Mouse (Mus musculus) right cerebral cortex, postnatal 25 days (tissue): ENCODE measurements around the gene Cyp27b1.
A peak's percentile ranks its signal among the peaks of the same experiment; 100 is the strongest.
"Not testable (repeated sequence)": the region's sequence is repeated elsewhere in the genome, so short reads cannot be mapped to it uniquely, and the experiment has no call there.

Experiments
- DNase-seq: peaks from one replicate; pipeline ENCODE4 v3.0.0; 2022

Gene Cyp27b1

DNA sequence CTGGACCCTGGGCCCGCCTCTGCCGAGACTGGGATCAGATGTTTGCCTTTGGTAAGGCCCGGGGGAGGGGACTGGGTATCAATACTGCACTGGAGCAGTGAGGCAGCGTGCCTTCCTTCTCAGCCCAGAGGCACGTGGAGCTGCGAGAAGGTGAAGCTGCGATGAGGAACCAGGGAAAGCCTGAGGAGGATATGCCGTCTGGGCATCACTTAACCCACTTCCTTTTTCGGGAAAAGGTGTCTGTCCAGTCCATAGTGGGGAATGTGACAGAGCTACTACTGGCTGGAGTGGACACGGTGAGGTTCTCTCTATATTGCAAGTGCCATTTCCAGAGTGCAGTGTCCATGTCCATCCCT lies 2.0 kb downstream of the Cyp27b1 start:
- no peak for DNase-seq

DNA sequence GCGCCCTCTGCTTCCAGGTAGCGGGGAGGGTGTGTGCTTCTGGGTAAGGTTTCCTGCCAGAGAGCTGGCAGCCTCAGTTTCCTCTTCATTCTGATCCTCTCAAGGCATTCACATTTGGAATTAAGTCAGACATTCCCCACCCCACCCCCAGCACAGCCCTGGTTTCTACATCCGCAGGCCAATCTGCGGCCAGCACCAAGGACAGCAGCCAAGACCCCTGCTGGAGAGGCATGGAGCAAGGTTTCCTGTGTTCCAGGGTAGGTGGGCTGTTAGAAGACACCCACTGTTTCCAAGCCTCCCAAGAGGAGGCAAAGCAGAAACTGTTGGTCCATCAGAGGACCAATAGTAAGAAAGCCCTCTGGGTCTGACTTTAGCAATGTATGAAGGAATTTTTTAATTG lies 6.6 kb downstream of the Cyp27b1 start:
- no peak for DNase-seq

DNA sequence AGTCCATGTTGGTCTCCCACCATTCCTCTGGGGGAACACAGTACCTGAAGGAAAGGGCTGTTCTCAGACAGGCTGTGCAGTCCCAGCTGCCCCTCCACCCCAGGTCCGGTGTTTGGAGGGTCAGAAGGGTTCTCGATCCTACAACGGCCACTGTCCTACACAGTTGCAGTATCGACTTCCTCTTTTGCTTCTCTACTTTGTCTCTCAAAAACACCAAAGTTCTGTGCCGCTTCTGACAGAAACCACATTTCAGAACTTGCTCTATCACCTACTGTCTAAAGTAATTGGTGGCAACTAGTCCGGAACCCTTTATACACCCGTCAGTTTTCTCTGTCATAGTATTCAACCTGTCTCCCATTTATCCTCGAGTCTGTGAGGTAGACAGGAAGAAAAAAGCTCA lies 7.4 kb downstream of the Cyp27b1 start:
- DNase-seq, result no peak

DNA sequence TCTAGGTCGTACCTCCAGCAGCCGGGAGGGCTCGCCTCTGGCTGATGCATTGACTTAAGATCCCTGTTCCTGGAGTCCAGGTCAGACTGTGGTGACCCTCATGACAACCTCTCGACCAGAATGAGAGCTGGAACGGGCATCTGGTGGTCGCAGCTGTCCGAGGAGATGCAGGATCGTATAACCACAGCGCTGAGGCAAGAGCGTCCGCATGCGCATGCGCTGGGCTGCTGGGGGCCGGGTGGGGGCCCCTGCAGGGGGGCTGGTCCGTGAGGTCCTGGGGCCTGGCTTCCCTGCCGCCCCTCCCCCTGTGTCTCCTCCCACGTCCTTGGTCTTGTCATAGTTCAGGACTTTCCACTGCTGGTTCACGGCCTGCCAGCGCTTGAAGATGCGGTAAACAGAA lies 8.4 kb downstream of the Cyp27b1 start:
- no peak for DNase-seq

DNA sequence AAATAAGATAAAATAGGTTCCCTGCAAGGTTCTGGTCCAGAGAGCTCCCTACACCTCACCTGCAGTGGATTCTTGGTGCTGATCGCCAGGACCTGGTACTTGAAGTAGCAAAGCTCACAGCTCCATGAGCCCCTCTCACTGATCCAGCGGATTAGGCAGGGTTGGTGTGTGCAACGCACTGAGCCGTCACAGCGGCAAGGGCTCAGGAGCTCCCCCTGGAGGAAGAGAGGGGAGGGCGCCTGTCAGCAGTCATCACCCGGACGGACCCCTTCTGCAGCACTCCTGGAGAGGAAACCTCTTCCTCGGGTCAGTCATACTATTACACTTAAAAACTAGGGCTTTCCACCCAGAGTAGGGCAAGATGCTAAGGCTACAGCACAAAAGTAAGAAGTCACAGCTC lies 10.1 kb downstream of the Cyp27b1 start:
- peak; percentile 72 for DNase-seq

DNA sequence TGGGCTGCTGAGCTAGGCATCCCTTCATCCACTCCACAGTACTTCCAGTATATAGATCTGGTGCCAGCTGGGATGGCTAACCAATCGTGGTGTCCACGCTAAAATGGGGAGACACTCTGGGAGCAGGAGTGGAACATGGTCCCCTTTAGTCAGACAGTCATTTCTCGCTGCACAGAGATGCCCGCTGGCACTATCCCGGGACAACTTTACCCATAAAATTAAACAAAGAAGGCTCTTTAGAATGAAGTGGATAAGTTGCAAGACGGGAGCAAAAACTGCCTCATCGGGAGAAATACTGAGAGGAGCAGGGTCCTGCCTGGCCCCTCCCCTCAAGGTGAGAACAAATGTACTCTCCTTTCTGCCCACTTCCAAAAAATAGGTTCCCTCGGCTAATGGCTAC lies 10.7 kb downstream of the Cyp27b1 start:
- no peak for DNase-seq

DNA sequence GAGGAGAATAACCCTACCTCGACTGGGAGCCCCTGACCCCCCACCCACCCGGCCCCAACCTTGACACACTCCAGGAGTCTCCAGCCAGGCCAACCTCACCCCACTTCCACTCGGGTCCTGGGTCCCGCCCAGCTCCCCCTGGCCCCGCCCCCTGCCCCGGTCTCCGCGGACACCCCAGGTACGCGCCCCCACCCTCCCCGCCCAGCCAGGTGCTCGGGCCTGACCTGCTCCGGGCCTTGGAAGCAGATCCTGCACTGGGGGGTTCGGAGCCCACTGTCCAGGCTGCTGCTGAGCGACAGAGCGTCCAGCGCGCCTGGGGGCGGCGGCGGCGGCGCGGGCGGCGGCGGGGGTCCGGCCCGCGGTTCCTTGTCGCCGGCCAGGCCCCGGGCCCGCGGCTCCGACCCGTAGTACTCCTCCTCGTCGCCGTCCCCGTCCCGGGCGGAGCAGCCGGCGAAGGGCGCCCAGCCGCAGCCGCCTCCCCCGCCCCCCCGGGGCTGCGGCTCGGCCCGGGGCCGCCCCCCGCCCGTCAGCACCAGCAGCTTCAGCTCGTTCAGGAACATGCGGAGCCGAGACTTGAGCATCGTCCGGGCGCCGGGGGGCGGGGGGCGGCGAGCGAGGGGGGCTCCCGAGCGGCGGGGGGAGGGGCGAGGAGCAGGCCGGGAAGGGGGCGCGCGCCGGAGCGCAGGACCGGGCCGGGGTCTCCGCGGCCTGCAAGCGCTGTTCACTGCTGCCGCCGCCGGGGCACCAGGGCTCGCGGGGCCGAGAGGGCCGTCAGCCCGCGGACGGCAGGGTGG lies 11.3 kb downstream of the Cyp27b1 start:
- no peak for DNase-seq

DNA sequence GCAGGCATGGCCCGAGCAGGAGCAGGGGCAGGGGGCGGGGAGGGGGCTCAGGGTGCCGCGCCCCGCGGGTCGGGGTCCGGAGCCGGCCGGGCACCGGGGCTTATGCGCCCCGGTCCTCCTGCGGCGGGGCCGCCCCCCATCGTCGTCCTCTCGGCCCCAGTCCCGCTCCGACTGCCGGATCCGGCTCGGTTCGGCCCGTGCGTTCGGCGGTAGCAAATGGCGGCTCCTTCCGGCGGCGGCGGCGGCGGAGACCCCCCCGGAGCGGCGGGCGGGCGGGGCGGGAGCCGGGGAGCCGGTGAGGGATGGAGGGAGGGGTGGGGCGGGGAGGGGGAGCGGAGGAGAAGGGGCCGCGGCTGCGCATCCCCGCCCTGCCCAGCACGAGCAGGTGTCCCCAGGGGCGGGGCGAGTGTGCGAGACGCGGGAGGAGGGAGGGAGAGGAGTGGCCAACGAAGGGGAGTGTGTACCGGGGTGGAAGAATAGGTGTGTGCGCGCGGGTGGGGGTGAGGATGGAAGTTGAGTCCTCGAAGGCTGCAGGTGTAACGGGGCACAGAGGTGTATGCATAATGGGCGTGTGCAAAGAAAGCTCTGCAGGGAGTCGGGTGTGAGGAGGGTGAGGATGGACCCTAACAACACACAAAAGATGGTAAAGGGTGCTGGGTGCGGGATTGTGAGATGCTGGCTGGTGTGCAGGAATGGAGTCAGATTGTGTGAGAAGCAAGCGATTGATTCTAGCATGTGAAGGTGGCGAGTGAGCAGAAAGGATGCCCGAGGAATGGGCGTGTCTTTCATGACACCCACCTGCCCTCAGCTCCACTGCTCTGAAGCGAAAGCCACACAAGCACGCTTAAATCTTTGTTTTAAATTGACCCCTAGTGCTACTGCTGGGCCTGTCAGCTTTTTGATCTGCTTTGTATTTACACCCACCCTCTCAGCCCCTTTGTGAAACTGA lies 12.2 kb downstream of the Cyp27b1 start, which contains the start of gene March9:
Gene March9 (minus strand): TSS at position 217 of the 949 bp plus-strand sequence.
- DNase-seq, result peak; percentile 77

DNA sequence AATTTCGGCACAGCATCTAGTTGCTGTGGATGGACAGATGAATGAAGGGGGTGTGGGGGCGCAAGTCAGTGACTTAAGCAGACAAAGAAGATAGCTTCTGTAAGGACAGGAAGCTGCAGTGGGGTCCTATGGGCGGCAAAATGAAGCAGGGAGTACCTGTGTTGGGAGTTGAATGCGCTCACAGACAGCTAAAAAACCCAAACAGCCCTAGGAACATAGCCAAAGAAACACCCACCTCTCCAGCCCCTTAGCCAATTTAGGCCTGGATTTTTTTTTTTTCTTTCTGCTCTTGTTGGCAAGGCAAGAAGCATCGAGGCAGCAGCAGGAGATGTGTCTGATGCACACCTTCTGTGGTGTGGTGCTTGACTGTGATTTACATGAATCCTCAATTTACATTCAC lies 13.0 kb downstream of the Cyp27b1 start:
- DNase-seq, result no peak

DNA sequence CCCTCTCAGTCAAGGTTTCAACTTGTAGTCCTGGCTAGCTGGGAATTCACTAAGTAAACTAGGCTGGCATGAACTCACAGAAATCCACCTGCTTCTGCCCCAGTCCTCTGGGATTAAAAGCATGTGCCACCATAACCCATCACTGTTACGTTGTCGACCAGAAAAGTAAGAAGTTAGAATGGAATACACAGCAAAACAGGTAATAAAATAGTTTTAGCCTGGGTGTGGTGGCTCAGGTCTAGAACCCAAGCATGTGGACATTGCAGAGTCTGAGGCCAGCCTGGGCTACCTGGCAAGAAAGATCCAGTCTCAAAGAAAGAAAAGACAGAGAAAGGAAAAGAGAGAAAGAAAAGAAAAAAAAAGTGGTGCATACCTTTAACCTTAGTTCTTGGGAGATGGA lies 13.5 kb downstream of the Cyp27b1 start:
- no peak for DNase-seq

DNA sequence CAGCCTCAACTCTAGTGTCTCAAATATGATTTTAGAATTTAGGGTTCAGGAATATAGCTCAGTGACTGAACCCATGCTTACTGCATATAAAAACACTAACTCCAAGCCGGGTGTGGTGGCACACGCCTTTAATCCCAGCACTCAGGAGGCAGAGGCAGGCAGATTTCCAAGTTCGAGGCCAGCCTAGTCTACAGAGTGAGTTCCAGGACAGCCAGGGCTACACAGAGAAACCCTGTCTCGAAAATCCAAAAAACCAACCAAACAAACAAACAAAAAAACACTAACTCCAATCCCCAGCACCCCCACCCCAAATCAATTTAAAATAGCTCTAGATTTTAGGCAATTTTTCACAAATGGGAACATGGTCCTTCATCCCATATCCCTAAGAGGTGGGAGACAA lies 14.1 kb downstream of the Cyp27b1 start:
- DNase-seq, result not testable (repeated sequence)

DNA sequence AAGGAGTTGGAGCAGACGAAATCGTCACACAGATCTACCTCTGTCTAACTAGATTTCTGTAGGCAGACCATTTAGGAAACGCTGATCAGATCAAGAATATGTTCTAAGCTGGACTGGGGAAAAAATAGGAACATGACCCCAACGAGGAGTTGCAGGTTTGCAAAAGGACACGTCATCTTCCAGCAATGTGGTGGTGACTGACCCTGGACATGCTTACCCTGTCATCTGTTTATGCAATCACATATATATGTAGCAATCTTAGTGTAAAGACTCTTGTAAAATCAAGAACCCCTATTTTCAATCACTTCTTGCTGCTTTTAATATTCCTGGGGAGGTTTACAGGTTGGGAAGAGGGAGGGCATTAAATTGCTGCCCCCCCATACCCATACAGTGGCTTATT lies 14.5 kb downstream of the Cyp27b1 start:
- DNase-seq, result no peak

DNA sequence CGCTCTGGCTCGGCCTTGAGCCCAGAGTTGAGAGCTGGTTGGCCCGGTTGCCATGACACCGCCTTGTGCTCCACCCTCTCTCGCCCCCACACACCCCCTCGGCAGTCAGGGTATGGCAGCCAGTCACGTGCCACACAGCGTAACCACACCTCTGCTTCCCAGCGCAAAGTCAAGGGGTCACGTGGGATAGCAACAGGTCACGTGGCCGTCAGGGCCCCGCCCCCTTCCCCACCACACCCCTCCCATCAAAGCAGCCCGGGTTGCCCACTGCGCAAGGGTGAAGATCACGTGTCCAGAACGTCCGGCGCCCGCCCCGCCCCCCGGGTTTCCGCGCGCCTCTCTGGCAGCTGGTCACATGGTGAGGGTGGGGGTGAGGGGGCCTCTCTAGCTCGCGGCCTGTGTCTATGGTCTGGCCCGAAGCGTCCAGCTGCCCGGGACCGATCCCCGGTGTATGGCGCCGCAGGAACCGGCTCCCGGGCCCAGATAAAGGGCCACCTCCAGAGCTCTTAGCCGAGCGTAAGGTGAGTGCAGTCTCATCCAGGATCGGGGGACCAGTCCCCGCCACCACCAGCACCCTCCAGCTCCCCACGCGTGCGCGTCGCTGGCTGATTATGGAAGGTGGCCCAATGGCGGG lies 15.3 kb downstream of the Cyp27b1 start, which contains the start of gene Cdk4:
Gene Cdk4 (plus strand): TSS at position 296 of the 634 bp plus-strand sequence.
- peak; percentile 99 for DNase-seq

DNA sequence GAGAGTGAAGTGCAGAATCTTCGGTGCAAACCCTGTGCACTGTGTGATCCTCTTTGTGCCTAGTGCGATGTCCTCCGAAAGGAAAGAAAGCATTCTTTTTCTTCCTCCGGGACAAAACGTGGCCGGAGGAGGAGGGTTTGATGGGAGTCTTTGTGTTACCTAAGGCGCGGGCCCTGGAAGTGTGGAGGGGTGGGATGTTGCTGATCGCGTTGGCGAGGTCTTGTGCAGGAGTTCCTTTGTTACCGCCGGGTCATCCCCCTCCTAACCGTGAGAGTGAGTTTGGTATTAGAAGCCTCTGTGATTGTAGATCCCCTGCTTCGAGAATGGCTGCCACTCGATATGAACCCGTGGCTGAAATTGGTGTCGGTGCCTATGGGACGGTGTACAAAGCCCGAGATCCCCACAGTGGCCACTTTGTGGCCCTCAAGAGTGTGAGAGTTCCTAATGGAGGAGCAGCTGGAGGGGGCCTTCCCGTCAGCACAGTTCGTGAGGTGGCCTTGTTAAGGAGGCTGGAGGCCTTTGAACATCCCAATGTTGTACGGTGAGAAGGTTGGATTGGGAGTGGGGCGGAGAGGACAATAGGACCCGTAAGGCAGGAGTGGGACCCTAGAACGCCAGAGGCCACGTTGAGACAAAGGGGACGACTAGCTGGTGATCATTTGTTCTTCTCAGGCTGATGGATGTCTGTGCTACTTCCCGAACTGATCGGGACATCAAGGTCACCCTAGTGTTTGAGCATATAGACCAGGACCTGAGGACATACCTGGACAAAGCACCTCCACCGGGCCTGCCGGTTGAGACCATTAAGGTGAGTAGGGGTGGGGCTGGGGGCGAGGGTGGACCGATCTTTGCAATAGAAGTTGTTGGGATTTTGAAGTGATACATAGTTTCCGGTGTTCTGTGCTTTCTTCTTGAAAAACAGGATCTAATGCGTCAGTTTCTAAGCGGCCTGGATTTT lies 16.1 kb downstream of the Cyp27b1 start:
- DNase-seq, result no peak

DNA sequence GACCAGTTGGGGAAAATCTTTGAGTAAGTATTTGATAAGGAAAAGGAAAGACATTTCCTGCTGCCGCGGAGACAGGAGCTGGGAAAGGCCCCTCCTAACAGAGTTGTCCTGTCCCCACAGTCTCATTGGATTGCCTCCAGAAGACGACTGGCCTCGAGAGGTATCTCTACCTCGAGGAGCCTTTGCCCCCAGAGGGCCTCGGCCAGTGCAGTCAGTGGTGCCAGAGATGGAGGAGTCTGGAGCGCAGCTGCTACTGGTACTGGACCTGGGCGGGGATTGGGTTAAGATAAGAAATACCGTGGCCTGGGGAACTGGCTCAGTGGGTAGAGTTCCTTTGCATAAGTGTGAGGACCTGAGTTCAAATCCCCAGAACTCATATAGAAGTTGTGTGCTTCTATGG lies 17.9 kb downstream of the Cyp27b1 start:
- no peak for DNase-seq

DNA sequence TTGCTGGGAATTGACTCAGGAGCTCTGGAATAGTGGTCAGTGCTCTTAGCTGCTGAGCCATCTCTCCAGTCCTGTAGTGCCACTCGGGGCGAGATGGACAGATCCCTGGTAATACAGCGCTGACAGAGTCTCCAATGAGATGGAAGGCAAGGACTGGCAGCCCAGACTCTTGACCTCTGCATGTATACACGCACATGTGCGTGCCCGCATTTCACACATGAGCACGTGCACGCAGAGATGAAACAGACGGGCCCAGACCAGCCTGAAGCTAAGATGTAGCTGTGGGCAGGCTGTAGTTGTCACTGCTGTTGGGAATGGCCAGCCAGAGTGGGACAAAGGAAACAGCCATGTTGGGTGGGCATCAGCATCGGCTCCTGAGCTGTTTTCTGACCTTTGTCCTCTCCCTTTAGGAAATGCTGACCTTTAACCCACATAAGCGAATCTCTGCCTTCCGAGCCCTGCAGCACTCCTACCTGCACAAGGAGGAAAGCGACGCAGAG lies 18.5 kb downstream of the Cyp27b1 start:
- DNase-seq, result no peak

DNA sequence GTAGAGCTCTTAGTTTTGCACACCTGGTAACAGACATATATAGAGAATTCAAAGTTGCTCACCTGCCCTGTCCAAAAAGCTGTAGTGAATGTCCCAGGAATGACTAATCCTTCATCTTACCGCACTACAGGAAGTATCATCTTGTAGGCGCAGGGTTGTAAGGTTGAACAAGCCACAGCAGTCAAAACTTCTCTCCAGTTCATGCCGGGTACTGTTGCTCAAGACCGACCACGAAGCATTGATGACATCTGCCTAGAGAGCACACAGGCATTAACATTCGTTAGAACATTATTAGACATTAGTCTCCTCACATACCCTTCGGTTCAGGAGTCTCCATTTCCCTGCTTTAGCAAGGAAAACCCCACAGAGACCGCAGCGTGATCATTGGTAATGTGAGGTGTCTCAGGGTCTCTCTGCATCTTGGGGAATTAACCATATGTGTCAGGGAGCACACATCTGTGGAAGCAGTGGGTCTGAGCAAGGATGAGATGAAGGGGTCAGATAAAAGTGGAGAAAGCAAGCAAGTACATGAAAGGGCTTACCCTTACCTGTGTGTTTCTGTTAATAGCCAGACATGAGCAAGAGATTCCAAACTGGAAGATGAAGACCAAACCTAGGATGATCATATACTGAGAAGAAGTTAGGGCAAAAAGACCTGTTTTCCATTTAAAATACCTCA lies 20.4 kb downstream of the Cyp27b1 start:
- no peak for DNase-seq

DNA sequence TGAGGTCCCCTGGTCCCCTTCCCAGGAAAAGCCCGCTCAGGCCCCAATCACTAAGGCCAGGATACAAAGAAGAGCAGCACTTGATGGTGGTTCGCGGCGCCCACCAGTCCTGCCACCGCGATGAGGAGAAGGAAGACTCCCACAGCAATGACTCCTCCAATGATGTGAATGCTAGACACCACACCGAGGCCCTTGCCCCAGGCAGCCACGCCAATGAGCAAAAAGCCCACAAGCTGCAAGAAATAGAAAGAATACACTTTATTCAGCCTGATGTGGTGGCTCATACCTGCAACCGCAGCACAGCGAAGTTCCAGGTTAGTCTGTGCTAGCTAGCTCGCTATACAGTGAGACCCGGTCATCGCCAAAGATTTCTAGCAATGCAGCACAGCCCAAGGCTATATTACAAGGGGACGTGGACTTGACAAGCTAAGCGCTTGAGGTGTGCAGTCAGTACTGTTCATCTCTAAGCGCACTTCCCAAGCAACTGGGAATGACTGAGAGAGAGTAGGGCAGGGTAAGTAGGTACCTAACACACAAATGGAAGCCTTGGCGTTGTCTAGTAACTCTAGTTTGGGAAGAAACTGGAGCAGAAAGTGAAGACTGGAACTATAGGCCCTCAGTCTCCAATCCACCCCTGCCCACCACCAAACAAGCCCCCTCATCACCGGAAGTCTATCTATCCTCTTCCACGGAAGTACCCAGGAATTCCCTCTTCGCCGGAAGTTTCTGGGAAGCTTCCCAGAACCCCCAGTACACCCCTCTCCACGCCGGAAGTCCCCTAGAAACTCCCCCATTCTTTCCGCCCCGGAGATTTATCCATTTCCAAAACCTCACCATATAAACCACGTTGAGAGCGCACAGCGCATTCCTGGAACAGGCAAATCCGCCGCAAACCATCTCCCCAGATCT lies 21.5 kb downstream of the Cyp27b1 start:
- no peak for DNase-seq

DNA sequence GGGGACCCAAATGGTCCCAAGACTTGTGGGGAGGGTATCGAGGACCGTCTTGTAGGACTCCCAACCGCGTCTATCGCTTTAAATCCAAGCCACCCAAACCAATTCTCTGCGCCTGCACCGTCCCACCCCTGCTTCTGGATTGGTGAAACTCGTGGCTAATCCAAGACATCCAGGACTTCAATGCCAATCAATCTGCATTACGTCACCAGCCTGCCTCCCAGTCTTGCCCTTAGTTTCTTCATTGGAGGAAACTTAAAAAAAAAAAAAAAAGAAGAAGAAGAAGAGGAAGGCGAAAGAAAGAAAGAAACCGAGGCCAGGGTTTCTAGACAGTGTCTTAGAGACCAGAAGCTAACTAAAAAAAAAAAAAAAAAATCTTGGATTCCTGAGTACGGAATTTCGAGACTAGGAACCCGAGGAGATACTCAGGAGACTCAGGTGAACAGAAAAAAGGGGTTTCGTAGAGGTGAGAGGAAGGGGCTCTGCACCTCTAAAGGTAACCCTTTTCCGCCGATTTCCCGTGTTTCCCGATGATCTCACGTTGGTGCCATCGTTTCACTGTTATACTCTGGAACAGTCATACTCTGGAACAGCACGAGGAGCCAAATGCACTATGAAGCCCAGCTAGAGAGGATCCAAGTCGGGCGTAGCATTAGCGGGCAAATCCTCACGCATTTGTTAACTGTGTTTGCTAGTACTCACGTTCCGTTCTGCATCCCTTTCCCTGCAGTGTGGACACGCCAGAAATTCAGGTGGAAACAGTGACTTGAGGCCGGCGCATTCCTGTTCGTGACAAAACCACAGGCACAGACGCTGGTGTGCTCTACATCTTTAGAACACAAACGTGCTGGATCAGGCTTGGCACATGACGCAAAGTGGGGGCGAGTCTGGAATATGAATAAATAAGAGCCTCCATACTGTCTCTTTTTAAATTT lies 22.4 kb downstream of the Cyp27b1 start, which contains the start of gene Tspan31:
Gene Tspan31 (minus strand): TSS at position 75 of the 932 bp plus-strand sequence.
- DNase-seq, result peak; percentile 90
